Mouse (Mus musculus): ENCODE results near the gene Cckbr.
A peak's percentile ranks its signal among the peaks of the same experiment; 100 is the strongest.
"Not testable (repeated sequence)": the region's sequence is repeated elsewhere in the genome, so short reads cannot be mapped to it uniquely, and the experiment has no call there.

The Cckbr gene

GRCm38 (mm10) chr7:105437979-105438772 lies 12.6 kb downstream of the Cckbr start:
- no peak for DNase-seq (ENCODE audit: low read depth, low spot score)

- DNase-seq (ENCODE audit: low read depth, low spot score) = no peak
Measured at GRCm38 (mm10) chr7:105441426-105441825, 15.9 kb downstream of the Cckbr start.

DNA sequence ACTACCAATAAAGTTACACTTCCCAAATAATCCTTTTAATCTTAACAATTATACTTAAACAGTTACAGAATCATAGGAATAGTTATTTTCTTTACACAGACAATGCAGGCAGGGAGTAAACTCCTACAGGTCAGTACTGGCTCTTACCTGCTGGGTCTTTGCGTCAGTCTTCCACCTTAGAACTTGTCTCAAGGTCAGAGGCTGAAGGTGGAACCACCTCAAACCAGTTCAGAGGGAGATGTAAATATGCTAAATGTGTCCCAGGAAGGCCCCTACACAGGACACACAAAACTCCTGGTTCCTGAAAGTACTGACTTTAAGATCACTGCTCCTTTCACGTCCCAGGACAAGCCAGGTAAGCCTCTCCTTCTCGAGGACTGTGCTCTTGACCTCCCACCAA lies 19.5 kb downstream of the Cckbr start:
- DNase-seq (ENCODE audit: low read depth, low spot score) = no peak

- not testable (repeated sequence) for DNase-seq (ENCODE audit: low read depth, low spot score)
Measured at GRCm38 (mm10) chr7:105453345-105453744, 27.8 kb downstream of the Cckbr start.

GRCm38 (mm10) chr7:105458546-105458945 lies 33.0 kb downstream of the Cckbr start:
- no peak for DNase-seq (ENCODE audit: low read depth, low spot score)

- DNase-seq (ENCODE audit: low read depth, low spot score) = not testable (repeated sequence)
Measured at GRCm38 (mm10) chr7:105465505-105465904, 40.0 kb downstream of the Cckbr start.

GRCm38 (mm10) chr7:105472607-105473006 lies 47.1 kb downstream of the Cckbr start:
- DNase-seq (ENCODE audit: low read depth, low spot score) = no peak

GRCm38 (mm10) chr7:105474771-105475315 lies 49.3 kb downstream of the Cckbr start:
- no peak for DNase-seq (ENCODE audit: low read depth, low spot score)

GRCm38 (mm10) chr7:105475396-105475949 lies 49.9 kb downstream of the Cckbr start:
- no peak for DNase-seq (ENCODE audit: low read depth, low spot score)

GRCm38 (mm10) chr7:105476683-105477432 lies 51.3 kb downstream of the Cckbr start:
- DNase-seq (ENCODE audit: low read depth, low spot score) = no peak

DNA sequence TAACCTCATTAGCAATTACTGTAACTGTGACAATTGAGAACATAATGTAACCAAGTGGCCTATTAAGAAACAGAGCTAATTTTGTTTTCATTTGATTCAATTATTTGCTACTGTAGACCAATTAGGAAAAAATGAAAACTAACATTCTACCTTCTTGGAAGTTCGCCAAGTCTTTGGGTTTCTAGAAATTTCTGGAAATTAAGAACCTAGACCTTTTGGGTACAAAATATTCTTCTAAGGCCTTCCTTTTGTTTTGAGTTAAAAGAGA lies 51.8 kb downstream of the Cckbr start:
- no peak for DNase-seq (ENCODE audit: low read depth, low spot score)

DNA sequence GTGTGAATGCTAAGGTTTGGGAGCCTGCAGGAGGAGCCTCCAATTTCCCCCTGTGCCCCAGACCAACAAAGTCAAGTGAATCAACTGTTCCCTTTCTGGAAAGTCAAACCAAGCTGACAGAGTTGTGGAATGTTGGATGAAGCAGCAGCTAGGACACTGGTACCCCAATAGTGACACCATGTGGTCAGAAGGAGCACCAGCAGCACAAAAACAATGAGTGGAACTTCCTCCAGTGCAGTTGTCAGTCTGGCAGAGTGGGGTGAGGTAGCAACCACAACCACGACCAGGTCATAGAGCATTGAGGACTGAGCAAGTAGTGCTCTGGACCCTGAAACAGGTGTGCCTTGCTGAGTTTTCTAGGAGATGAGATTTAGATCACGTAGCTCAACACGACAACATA lies 52.3 kb downstream of the Cckbr start:
- peak; percentile 65 for DNase-seq (ENCODE audit: low read depth, low spot score)

- no peak for DNase-seq (ENCODE audit: low read depth, low spot score)
Measured at GRCm38 (mm10) chr7:105478344-105478743, 52.8 kb downstream of the Cckbr start.

GRCm38 (mm10) chr7:105479232-105479631 lies 53.7 kb downstream of the Cckbr start:
- DNase-seq (ENCODE audit: low read depth, low spot score) = no peak

DNA sequence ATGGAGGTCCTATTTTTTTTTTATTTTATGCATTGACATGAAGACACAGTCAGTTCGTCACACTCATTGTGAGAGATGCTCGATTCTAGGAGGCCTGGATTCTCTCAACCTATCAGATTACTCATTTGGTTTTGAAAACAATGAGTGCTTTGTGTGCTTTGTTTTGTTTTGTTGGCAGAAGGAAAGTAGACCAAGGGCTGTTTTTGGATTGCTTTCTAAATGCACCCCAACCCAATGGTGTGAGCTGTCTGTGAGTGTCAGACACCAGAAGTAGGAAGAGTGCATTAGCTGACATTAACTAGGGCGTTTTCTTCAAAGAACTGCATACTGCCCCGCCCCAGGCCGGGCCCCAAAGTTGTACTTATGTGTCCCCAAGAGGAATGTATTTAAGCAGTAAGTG lies 54.5 kb downstream of the Cckbr start:
- DNase-seq (ENCODE audit: low read depth, low spot score) = no peak

- DNase-seq (ENCODE audit: low read depth, low spot score) = no peak
Measured at GRCm38 (mm10) chr7:105480561-105481504, 55.3 kb downstream of the Cckbr start.

DNA sequence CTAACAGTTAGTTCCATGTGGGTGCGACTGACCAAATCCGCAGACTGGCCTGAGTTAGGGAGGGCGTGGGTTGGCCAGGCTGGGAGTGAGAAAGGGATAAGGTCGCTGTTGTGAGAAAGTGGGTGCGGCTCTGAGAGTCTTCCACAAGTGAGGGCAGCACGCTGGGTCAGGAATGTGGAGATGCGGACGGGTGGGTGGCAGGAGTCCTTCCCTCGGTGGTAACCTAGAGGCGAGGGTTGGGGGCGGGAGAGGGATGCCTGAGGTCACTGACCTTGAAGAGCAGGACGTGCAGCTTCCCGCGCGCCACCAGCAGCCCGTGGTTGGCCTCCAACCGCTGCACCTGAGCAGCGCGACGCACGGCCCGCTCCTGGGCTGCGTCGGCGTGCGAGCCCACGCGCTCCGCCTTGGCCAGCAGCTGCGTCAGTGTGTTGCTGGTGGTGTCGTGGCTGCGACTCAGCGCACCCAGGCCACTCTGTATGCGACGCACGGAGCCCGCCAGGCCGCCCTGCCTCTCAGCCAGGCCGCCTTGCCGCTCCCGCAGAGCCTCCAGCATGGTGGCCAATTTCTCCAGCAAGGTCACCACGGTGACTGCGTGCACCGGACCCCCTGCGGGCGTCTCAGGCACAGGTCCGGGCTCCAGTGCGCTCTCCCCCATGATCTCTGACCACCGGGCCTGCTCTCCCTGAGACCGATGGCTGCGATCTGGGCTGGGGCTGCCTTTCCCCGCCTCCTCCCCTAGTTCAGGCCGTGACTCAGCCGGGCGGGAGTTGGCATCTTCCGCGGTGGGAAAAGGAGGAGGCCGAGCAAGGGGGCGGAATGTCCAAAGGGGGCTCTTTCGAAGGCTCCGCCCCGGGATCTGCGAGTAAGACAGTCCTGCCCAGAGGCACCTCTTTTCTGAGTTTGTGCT lies 56.2 kb downstream of the Cckbr start, which contains the start of gene Cavin3:
Gene Cavin3, minus strand, starts transcription at position 796 of the 907 bp plus-strand sequence.
- DNase-seq (ENCODE audit: low read depth, low spot score) = peak; percentile 63

- DNase-seq (ENCODE audit: low read depth, low spot score) = peak; percentile 23
Measured at GRCm38 (mm10) chr7:105482426-105482825, 56.9 kb downstream of the Cckbr start.

DNA sequence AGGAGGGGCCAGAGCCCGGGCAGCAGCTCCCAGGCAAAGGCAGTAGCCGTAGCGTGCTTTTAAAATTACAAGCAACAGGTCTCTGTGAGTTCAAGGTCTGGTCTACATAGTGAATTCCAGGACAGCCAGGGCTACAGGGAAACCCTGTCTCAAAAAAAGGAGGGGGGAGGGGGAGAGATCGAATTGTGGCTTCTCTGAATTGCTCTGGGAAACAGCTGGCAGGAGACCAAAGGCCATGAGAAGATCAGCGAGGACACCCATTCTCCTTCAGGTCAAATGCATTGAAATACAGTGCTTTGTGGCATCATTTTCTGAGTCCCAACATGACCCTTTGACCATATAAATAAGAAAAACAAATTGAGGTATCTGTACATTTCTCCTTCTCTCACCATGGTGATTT lies 59.5 kb downstream of the Cckbr start:
- DNase-seq (ENCODE audit: low read depth, low spot score) = no peak
